Mouse (Mus musculus): ENCODE measurements around the gene Cactin.

The Cactin gene

DNA sequence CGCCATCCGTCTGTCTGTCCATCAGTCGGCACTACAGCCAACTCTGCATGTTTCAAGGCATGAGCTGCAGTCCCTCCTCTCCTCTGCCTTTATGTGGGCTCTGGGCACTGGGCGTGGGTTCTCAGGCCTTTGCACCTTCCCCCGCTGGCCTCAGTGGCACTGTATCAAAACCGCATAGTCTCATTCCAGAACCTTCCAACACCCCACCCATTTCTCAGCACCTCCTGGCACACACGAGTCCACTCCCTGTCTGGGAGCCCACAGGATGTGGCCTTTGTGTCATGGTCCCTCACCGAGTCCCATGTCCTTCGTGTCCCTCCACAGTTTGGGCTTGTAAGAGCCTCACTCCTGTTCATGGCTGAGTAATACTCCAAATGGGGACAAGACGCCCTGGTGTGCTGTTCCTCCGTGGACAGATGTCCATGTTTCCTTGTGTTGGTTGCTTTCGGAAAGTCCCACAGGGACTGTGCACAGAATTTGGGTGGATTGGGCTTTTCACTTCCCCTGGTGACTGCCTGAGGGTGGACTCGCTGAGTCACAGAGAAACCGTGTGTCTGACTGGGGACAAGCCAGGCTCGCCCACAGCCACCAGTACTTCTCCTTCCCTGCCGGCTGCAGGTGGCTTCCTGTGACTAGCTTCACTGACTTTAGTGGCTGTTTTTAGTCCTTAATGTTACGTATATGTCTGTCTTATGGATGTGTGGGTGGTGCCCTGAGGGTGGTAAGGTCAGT, 22.4 kb upstream of the Cactin start:
- DNase-seq = no peak

GRCm38 (mm10) chr10:81299585-81300351, 21.1 kb upstream of the Cactin start:
- no peak for DNase-seq

DNA sequence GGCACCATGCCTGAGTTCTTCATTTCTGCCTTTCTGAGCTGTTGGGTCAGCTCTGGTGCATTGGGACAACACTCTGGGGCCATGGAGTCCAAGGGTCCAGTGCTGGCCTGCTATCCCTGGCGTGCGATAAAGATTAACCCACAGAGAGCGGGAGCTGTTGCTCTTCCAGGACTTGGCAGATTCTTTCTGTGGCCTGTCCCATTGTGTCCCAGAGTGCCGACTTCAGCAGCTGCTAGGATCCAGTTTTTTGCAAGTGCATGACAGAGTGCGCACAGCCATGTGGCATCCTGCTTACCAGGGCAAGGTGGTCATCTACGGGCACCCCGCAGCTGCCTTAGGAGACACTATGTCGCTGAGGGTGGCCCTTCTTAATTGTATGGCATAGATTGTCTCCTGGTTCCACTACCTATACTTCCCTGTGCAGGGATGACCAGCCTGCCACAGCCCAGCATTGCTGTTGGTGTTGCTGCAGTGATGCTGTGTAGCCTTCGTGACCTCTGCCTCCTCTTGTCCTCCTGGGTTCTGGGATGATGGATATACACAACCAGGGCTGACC, 20.5 kb upstream of the Cactin start:
- DNase-seq = no peak

DNA sequence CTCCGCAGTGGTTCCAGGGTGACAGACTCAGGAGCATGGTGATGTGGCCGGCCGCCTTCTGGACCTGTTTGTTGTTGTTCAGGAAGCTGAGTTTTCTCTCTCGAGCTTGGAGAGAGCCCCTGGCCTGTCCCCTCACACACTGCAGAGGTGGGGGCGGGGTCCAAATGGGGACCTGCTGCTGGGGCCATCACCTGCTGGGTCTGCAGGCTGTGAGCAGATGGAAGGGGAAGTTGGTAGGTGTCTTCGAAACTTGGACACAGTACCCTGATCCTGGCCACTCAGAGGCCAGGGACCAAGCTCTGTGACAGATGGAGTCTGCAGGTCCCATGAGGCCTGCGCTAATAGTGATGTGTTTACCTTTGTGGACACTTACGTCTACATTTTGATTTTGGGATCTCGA, 19.6 kb upstream of the Cactin start:
- DNase-seq = no peak

DNA sequence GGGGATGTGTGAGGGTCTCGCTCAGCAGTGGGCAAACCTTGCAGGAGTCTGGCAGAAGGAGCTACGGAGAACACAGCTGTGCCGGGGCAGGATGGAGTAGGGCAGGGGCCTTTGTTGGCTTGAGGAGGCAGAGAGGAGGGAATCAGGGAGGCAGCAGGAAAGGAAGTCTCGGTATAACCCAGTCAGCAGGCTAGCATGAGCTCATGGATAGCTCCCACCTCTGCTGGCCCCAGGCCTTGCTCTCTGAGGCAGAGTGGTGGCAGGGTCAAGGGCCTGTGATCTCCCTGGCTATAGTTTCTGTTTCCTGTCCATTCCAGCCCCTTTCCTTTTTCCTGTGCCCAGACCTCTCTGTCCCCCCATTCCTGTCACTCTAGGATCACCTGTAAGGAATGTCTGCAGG, 18.6 kb upstream of the Cactin start:
- DNase-seq = no peak

- DNase-seq = no peak
Measured at GRCm38 (mm10) chr10:81302781-81303218, 18.1 kb upstream of the Cactin start.

- DNase-seq = no peak
Measured at GRCm38 (mm10) chr10:81303258-81303657, 17.6 kb upstream of the Cactin start.

DNA sequence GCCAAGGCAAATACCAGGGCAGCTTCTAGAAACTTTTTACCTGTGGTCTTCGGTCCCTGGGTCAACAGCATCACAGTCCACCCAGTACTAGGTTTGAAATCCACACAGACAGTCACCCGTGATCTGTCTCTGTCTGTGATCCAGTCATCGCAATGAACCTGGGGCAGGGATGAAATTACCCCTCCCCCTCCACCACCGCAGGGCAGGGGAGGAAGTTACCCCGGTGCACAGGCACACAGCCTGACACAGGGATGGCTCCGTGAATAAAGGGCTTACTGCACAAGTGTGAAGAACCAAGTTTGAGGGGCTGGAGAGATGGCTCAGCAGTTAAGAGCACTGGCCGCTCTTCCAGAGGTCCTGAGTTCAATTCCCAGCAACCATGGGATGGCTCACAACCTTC, 17.1 kb upstream of the Cactin start:
- DNase-seq = no peak

DNA sequence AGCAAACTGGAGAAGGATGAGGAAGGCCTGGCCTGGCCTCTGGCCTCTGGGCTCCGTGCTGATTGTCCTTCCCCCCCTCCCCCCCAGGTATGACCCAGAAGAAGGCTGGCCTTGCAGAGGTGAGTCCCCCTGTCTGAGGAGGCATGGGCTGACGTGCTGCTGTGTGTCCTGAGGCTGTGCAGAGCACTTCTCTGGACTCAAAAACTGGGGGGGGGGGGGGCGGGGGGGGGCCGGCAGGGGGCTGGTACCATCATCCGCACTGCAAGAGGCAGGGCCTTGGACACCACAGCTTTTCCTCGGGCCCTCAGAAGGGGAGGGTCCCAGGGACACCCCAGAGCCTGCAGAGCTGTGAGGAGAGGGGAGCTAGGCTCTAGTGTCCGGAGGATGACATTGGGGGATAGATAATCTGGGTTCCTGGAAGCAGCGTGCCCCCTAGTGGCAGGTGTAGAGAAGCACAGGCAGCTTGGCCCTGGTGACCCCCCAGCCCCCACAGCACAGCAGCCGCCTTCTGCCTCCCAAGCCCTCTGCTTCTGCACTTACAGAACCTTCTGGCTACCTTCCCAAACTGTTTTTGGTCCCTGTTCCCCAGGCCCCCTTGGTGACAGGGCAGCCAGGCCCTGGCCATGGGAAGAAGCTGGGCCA, 16.2 kb upstream of the Cactin start:
- peak; percentile 64 for DNase-seq

GRCm38 (mm10) chr10:81305663-81306062, 15.2 kb upstream of the Cactin start:
- DNase-seq = no peak

GRCm38 (mm10) chr10:81306173-81306668, 14.7 kb upstream of the Cactin start:
- DNase-seq = no peak

DNA sequence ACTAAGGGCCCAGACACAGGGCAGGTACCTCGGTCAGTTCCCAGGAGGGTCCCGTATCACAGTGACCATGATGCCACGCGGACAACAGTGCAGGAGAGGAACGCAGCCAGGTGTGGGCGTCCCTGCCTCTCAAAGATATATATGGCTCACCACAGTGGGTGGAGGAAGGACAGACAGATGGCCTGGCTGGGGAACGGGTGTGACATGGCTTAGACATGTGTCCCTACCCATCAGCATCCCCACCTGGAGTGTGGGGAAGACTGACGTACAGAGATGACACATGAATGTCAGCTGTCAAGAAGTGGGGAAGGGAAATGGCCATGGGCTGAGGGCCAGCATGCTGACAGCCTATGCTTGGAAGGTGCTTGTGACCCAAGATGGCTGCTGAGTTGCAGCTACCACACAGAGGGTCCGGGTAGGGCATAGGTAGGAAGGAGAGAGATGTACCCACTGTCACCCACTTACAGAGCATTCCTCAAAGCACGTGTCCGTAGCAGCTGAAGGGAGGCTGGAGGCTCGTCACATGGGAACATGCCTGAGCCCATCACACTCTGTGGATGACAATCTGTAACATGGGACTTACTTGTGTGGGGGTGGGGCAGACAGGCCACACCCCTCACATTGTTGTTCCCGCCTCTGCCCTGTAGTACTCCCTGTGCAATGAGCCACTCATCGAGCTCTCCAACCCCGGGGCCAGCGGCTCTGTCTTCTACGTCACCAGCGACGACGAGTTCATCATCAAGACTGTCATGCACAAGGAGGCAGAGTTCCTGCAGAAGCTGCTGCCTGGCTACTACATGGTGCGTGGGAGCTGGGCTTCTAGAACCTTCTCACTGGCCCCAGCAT, 13.8 kb upstream of the Cactin start:
- DNase-seq = no peak

DNA sequence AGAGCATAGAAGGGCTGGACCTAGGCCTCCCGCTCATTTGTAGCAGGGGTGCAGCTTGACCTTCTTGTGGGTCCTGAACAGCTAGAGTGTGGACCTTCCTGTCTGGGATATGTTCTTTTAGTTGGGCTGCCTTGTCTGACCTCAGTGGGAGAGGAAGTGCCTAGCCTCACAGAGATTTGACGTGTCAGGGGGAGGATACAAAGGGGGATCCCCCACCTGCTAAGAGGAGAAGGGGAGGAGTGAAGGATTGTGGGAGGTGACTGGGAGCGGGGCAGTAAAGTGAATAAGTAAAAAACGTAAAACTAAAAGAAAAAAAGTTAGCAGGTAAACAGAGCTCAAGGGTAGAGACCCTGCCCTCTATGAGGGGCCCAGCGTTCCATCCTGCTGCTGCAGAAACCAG, 11.3 kb upstream of the Cactin start:
- DNase-seq = no peak

- no peak for DNase-seq
Measured at GRCm38 (mm10) chr10:81313581-81313980, 7.3 kb upstream of the Cactin start.

GRCm38 (mm10) chr10:81314201-81314600, 6.7 kb upstream of the Cactin start:
- DNase-seq = no peak

- no peak for DNase-seq
Measured at GRCm38 (mm10) chr10:81315587-81315986, 5.3 kb upstream of the Cactin start.

DNA sequence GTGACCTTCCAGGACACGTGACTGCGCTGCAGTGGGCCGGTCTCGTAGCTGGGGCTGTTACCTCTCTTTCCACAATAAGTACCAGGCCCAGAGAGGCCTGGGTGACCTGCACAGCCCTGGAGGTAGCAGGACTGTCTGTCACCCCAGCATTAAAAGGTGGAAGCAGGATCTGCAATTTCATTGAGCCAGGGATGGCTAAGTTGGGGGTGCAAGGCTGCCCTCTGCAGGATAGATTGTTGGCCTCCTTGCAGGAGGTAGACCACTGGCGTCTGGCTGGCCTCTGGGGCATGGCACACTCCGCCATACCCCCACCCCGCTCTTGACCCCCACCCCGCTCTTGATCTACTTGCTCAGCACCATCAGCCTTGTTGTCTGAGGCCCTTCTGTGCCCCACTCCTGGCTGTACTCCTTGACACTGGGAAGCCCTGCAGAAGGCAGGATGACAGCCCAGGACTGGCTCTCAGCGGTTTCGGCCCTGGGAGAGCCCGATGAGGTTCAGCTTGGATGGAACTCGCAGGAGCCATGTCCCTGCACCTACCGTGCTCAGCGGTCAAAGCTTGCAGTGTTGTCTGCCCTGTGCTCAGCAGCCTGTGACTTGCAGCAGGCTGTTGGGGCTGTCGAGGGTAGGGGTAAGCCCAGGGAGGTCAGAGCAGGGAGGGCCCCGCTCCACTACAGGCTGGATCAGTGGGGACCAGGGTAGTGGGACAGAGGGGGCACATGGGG, 4.4 kb upstream of the Cactin start:
- peak; percentile 55 for DNase-seq

DNA sequence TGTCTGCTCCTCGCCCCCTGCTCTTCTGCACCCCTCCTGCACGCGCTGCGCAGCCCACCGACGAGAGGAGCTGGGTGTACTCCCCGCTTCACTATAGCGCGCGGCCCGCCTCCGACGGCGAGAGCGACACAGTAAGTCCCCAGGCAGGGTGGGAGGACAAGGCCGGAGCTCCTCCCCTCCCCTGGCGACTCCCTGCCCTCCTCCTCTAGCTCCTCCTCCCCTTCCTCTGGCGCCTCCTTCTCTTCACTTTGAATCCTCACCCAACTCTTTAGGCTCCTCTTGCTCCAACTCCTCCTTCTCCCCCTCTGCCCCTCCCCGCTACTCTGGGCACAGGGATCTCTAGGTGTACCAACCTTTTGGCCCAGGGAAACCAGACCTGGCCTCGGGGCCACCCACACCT, 3.6 kb upstream of the Cactin start:
- DNase-seq = peak; percentile 65

- no peak for DNase-seq
Measured at GRCm38 (mm10) chr10:81318589-81319329, 2.1 kb upstream of the Cactin start.

DNA sequence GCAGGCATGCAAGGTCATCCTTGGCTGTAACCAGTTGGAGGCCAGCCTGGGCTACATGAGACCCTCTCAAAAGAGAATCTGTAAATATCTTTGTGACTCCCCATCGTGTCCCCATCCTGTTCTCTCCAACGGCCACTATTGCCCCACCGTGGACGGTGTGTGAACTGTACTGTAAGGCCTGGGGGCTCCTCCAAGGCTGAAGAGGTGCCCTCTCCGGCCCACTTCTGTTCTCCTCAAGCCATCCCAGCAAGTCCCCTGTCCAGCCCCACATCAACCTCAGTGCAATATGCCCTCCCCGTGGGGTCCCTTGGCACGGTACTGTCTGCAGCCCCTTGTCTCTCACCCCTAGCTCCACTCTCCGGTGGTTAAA, 1.6 kb upstream of the Cactin start:
- no peak for DNase-seq
